Mouse (Mus musculus): ENCODE data around the gene Dock2.

DNA sequence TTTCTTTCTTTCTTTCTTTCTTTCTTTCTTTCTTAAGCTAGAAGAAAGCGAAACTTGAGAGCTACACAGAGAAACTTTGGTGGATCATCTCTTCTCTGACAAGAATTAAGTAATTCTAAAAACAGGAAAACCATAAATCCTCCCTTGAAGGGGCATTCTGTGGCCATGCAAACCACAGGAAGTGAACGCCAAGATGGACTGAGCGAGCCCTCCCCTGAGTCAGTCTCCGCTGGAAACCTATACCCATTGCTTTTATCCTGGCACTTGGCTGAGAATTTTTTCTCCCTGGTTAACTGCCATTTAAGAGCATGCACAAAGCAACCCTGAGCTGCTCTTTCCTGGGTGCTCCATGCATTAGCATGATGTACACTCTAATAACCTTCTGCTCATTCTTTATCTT, 3.7 kb downstream of the Dock2 start:
- TF ChIP-seq IRF4 (IDR thresholded peaks at IDR 0.05; ENCODE audit: low read depth, low read length) (no peak), CTCF (conservative IDR thresholded peaks at IDR 0.05 in 1 of 2, IDR thresholded peaks at IDR 0.05 in 1 of 2; ENCODE audit: low read depth in 2 of 2, low read length in 2 of 2) (no peak), ZNF384 (IDR thresholded peaks at IDR 0.05; ENCODE audit: low read depth, low read length) (no peak)
